Mouse (Mus musculus): Measurements from ENCODE around the gene Calr.

Gene Calr

DNA sequence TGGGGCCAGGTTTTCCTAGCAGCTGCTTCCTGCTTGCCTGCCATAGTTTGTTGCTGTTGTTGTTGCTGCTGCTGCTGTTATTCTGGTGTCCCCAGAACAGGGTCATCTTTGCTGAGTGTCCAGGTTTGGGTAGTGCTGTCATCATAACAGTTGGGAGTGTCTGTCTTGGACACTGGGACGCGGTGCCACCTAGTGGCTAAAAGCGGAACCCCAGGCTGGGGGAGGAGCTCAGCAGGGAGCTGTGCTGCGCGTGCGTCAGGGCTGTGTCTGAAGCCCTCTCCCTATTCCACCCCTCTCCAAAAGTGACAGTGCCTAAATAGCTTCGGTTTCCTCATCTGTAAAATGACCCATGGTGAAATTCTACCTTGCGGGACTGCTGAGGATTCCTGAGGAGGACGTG lies 31.2 kb downstream of the Calr start:
- in situ Hi-C loops (cut with MboI), result no loop called here

DNA sequence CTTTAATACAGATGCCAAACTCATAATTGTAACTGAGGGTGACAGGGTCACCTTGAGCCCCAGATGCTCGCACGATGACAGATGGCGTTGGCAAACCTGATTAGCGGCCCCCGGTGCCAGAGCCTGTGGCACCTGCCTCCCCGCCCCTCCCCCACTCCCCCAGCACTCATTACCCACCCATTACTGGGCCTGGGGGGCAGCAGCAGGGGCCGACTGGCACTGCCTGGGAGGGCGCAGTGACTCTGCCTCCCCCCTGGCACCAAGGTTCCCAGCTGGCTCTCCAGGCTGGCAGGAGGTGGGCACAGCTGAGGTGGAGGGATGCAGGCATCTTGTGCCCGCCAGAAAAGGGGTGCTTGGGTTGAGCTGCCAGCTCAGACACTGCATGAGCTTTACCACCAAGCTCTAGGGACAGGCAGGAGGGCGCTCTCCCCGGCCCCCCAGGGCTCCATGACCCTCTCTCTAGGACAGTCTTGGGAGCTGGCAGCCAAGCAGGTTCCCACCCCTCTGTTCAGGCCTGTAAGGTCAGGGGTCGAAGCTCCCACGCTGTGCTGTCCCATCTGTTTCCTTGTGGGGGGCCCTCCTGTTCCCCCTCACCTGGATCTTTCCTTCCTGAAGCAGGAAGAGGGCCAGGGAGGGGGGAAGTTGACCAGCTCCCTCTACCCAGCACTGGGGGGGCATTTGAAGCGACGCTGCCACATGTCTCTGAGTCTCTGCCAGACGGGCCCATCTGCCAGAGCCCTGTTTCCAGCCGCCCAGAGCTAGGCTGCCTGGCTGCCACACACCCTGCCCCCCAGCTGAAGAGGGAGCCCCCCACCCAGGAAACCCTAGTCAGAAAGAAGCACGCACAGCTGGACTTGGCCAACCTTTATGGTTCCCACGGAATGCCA lies 31.9 kb downstream of the Calr start:
- in situ Hi-C loops (cut with MboI), result loop anchor here (5.0 kb wide), 1 partner anchor 107 kb away; no protein-coding TSS in a partner anchor

DNA sequence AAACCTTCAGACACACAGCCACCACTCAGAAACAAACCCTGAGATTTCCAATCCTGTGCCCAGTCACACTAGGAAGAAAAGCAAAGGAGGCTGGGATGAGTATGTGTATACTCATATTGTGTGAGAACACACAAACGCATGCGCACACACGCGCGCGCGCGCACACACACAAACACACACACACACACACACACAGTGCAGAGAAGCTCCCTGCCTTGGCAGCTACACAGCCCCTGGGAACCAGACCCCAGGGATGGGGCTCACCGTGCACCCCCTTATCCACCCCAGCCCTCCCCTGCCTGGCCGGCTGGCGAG lies 32.5 kb downstream of the Calr start:
- in situ Hi-C loops (cut with MboI), result loop anchor here (5.0 kb wide), 1 partner anchor 107 kb away; no protein-coding TSS in a partner anchor

- in situ Hi-C loops (cut with MboI), result loop anchor here (5.0 kb wide), 1 partner anchor 107 kb away; no protein-coding TSS in a partner anchor
These were observed 32.9 kb downstream of the Calr start for GRCm38 (mm10) chr8:84813830-84814229.

- in situ Hi-C loops (cut with MboI), result loop anchor here (5.0 kb wide), 1 partner anchor 106 kb away; no protein-coding TSS in a partner anchor
These were observed 33.7 kb downstream of the Calr start for GRCm38 (mm10) chr8:84813059-84813458.

DNA sequence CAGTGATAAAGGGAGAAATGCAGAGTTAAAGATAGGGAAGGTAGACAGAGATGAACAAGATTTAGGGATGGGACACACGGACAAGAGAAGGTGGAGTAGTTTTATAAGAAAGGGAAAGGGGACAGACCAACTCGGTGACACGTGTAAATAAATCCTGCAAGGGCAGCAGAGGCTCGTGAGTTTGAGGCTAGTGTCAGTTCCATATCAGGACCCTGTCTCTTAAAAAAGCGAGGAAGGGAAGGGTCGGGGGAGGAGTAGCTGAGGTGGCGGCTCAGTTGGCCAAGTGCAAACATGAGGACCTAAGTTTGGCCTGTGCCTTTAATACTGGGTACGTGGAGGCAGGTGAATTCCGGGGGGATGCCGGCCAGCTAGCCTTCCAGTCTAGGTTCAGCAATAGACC lies 35.4 kb downstream of the Calr start:
- in situ Hi-C loops (cut with MboI), result loop anchor here (5.0 kb wide), 1 partner anchor 104 kb away; no protein-coding TSS in a partner anchor

GRCm38 (mm10) chr8:84810896-84811295 lies 35.8 kb downstream of the Calr start:
- in situ Hi-C loops (cut with MboI), result loop anchor here (5.0 kb wide), 1 partner anchor 104 kb away; no protein-coding TSS in a partner anchor

- in situ Hi-C loops (cut with MboI), result loop anchor here (5.0 kb wide), 1 partner anchor 103 kb away; no protein-coding TSS in a partner anchor
These were observed 36.8 kb downstream of the Calr start for GRCm38 (mm10) chr8:84809941-84810280.

- in situ Hi-C loops (cut with MboI), result no loop called here
These were observed 37.4 kb downstream of the Calr start for GRCm38 (mm10) chr8:84809109-84809940.

DNA sequence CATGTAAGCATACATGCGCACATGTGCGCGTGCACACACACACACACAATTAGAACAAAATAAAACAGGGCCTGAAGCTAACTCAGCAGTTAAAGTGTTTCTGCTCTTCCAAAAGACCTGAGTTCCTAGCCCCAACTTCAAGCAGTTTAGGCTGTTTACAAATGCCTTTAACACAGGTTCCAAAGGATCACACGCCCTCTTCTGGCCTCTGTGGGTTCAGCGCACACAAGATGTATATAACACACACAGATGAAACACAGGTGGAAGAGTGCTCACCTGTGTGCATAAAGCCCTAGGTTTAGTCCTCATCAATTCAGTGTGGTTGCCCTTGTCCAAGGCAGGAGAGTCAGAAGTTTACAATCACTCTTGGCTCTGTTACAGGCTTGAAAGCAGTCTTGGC lies 40.7 kb downstream of the Calr start:
- in situ Hi-C loops (cut with MboI), result no loop called here

DNA sequence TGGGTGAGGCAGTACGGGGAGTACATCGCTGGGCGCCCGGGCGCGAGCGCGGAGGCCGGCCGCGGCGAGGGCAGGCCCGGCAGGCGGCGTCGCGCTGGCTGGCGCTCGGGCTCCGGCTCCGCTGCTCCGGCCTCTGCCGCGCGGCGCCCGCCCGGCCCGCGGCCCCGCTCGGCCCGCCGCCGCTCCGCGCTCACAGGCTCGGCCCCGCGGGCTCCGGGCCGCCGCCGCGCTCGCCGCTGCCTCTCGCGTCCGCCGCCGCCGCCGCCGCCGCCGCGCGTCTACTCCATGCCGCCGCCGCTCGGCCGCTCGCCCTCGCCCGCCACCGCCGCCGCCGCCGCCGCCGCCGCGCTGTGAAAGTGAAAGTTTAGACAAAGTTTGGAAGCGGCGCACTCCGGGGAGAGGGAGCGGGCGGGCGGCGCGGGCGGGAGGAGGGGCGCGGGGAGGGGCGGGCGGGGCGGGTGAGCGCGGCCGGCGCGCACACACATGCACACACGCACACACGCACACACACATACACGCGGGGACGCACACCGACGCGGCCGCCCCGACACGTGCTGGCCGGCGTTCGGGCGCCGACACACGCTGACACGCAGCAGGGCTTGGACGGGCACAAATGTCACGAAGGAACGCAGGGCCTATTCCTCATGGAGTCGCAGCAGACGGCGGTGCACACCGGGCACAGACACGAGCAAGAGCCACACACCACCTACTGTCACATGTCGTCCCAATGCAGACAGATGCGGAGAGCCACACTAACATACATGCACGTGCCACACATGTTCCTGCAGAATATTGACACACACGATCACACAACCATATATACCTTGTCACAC lies 46.5 kb downstream of the Calr start, which contains the start of gene Nfix:
TSS of gene Nfix (minus strand) at position 346 of the 833 bp plus-strand sequence.
- in situ Hi-C loops (cut with MboI), result no loop called here

DNA sequence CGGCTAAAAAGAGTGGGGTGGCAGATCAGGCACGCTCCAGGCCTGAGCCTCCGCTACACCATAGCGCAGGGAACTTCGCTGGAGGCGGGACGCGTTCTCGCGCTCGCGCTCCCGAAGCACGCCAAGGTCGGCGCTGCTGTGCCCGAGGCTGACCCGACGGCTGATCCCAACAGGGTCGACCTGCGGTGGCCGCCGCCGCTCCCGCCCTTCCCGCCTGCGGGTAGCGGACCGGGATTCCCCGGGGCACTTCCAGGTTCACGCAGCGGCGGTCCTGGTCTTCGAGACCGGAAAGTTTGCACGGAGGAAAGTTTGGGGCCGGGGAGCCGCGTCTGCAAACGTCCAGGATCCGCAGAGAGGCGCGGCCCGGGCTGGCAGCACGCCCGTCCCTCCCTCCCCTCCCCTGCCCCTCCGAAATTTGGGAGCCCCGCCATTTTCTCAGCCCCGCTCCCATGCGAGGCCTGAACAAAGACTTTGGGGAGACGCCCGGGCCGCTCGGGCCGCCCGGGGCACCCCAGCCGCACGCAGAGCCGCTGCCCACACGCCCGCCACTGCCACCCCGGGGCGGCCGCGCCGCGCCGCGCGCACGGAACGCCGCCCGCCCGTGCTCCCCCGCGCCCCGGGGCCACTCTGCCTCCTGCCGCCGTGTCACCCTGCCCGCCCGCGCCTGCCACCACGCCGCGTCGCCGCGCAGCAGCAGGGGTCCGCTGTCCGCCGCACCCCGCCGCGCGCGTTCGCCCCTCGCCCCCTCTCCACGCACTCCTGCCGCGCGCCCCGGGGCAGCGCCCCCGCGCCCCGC lies 47.4 kb downstream of the Calr start:
- in situ Hi-C loops (cut with MboI), result no loop called here

DNA sequence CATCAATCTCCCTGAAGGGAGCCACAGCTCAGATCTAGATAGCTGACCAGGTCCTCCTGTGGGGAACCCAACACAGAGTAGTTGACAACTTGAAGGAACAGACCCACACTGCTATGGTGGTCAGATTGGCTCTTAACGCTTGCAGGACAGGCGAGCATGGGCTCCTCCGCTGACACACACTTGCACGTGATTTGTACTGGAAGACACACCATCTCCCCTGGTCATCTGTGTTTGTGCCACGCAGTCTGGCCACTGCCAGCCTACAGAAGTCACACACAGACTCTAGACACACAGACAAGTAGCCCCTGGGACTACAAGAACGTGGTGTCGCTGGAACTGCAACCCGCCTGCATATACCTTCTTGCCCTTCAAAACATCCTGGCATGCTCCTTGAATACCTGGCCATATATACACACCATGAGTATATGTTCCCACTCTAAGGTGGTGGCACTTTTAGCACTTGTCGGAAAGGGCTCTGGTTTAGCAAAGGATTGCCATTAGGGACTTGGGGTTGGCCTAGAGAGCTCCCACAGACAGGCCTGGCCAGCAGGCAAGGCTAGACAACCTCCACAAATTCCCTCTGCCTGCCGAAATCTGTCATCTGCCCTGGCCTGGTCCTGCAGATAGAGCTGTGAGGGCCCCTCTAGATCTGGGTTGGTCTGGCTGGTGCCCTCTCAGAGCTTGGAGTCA lies 48.1 kb downstream of the Calr start:
- in situ Hi-C loops (cut with MboI), result no loop called here

DNA sequence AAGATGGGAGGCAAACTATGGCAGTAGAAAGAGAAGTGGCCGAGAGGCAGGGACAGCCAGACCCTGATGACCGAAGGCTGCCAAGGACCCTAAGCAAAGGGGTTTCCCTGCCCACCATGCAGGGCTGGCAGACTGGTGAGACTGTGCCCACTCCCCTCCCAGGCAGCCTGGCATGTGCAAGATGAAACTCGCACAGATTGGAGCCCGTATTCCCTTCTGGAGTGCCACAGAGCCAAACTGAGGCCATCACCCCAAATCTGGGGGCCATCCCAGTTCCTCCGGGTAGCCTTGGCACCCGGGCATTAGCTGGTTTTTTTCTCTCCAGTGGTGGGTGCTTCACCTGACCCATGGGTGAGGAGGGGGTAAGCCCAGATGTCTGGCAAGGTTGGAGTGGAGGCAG lies 48.8 kb downstream of the Calr start:
- in situ Hi-C loops (cut with MboI), result no loop called here

- in situ Hi-C loops (cut with MboI), result no loop called here
These were observed 49.4 kb downstream of the Calr start for GRCm38 (mm10) chr8:84797256-84797797.

DNA sequence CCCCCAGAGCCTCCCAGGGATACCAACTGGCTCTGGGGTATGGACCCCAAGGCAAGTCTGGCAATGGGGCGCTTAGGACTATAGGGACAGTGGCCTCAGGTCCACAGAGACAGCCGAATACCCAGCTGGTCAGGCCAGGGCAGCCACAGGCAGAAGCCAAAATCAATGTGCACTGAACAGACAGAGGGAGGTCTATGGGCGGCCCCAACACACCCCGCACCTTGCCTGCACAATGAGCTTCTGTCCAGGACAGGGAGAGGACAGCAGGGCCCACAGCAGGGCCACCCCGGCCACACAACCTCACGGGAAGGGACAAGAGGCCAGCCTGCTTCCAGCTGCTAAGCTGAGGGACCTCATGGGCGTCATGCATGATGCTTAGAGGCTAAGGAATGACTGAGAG lies 52.2 kb downstream of the Calr start:
- in situ Hi-C loops (cut with MboI), result no loop called here

DNA sequence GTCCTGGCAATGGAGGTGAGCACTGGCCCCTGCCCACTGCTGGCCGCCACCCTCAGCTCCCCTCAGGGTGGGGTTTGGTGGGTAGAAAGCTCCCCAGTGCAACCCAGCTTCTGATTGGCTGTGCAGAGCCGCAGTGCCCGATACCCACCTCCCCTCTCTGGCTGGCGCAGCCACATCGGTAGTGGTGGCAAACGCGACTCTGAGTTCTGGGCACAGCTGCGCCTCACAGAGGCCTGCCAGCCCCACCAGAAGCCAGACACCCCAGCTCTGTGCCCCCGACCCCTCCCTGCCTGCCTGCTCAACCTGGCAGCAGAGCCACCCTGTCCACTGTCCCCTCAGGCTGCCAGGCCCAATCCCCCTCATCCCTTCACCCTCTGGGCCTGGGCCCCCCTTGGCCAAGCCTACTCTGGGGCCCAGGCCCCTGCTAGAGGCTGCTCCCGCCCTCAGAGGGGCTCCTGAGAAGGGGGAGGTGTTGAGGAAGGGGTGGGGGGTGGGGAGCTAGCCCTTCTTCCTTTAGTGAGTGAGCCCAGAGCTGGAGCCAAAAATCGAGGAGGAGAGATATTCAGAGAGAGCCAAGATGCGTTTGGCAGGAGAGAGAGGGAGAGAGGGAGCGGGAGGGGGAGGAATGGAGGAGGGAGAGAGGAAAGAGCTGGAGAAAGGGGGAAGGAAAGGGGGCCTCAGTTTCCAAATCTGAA lies 52.8 kb downstream of the Calr start:
- in situ Hi-C loops (cut with MboI), result no loop called here

GRCm38 (mm10) chr8:84793134-84793533 lies 53.6 kb downstream of the Calr start:
- in situ Hi-C loops (cut with MboI), result no loop called here

DNA sequence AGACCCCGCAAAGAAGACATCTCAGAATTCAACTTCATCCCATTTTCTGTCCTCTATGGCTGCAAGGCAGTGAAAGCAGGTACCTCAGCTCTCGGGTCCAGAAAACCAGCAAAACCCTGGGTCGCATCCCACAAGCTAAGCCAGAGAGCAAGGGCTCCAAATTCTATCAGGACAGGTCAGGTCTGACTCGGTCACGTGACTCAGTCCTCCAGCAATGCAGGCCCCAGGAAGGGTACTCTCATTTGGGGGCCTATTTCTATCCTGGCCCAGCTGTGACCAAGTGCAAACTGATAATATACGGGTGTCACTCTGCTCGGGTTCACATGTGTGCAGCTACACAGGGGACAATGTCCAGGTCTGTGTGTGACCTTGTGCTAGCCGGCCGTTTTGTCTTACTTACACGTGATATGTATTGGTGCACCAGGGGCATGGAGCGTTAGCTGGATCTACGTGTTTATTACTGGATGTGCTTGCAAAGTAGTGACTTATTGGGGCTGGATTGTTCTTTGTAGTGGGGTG lies 54.2 kb downstream of the Calr start:
- in situ Hi-C loops (cut with MboI), result no loop called here
